Mouse (Mus musculus) kidney, adult 2 months (tissue): ENCODE results near the gene Trim43a.
A peak's percentile ranks its signal among the peaks of the same experiment; 100 is the strongest.

Experiments
- CTCF ChIP-seq: fragments of 200-500 bp; conservative IDR thresholded peaks from 2 replicates; pipeline ENCODE4 v1.5.1; 2011; ENCODE audit warnings: low read depth, mild to moderate bottlenecking, control low read depth, low read length, moderate library complexity, mixed read lengths; ENCODE audit not compliant: insufficient read depth, insufficient read length
- POLR2A ChIP-seq: fragments of 200-500 bp; IDR thresholded peaks from one replicate; pipeline ENCODE4 v1.6.1; 2011; ENCODE audit warnings: low read depth, low read length, control low read depth

DNA sequence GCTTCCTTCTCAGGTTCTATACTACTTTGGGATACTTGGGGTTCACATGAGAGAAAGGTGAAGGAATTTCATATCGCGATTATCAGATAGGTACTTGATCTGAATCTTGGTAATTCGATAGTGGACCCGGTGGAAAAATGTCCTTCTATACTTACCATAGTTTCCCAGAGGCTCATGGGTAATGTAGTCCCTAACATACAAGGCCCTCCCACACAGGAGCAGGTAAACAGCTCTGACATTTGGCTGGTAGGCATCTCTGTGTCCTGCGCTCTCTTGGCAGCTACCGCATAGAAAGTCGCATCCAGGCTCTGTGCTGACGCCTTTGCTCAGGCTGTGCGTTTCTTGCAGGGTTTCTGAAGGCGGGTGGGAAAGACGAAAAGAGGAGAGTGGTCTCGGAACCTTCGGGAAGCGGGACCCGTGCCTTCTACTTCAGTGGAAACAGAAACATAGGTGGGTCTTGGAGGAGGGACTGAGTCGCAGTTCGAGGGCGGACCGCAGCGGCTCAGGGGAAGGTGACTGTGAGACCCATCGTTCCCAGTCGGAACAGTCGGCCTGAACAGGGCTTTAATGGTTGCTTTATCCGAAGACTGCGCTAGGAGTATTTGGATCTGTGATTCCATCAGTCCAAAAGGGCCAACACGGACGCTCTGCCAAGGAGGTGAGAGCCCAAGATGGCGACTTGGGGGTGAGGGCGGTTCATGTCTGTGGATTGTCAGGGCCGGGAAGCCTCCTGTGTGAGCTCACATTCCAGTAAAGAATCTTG is 32.7 kb upstream of the Trim43a start, which contains the start of gene Zfp949:
- no peak for TF ChIP-seq CTCF
- TF ChIP-seq POLR2A, result peak; percentile 50
